Mouse (Mus musculus): ENCODE measurements at regions not wholly inside any gene's neighbourhood (a gene's known extent, or its start where the extent isn't known, plus 50 kb on each side); places are given as distances from the start of the nearest gene placed in this dataset.

- TF ChIP-seq POLR2A (IDR thresholded peaks at IDR 0.05; ENCODE audit: low read depth, low read length) (no peak), CTCF (IDR thresholded peaks at IDR 0.05; ENCODE audit: extremely low read depth, insufficient read depth, insufficient read length, insufficient replicate concordance) (no peak)
- H3K27me3 ChIP-seq (ENCODE audit: control insufficient read depth, insufficient read depth, low read length): no peaks in the 10 kb centered on the region
- H3K27ac ChIP-seq (ENCODE audit: insufficient read depth, low read length): no peak overlapping the region
- no peaks in the 10 kb centered on the region for H3K4me1 ChIP-seq (ENCODE audit: control insufficient read depth, insufficient read depth, insufficient read length)
- H3K4me3 ChIP-seq (ENCODE audit: extremely low read depth, insufficient read depth, insufficient read length): no peak overlapping the region
- DNase-seq (ENCODE audit: low read depth in 1 of 2, low spot score in 2 of 2): no peak
- H3K36me3 ChIP-seq (ENCODE audit: control insufficient read depth, insufficient read depth, low read length): no peaks in the 10 kb centered on the region
- whole genome bisulfite sequencing: 74% methylated on average over 10 of the region's 10 CpGs
Observed at GRCm38 (mm10) chr4:33706785-33707184, 217.6 kb upstream of the Cnr1 start.

- TF ChIP-seq POLR2A (IDR thresholded peaks at IDR 0.05; ENCODE audit: low read depth, low read length) (no peak), CTCF (IDR thresholded peaks at IDR 0.05; ENCODE audit: extremely low read depth, insufficient read depth, insufficient read length, insufficient replicate concordance) (no peak)
- Histone ChIP-seq H3K27me3 (ENCODE audit: control insufficient read depth, insufficient read depth, low read length) (no peaks in the 10 kb centered on the region), H3K36me3 (ENCODE audit: control insufficient read depth, insufficient read depth, low read length) (no peaks in the 10 kb centered on the region), H3K4me1 (ENCODE audit: control insufficient read depth, insufficient read depth, insufficient read length) (no peaks in the 10 kb centered on the region), H3K4me3 (ENCODE audit: extremely low read depth, insufficient read depth, insufficient read length) (no peak overlapping the region), H3K27ac (ENCODE audit: insufficient read depth, low read length) (no peak overlapping the region)
- DNase-seq (ENCODE audit: low read depth in 1 of 2, low spot score in 2 of 2): no peak
- WGBS: 40% methylated on average over 20 of the region's 20 CpGs
Observed at GRCm38 (mm10) chr4:33716475-33717117, 207.8 kb upstream of the Cnr1 start.

DNA sequence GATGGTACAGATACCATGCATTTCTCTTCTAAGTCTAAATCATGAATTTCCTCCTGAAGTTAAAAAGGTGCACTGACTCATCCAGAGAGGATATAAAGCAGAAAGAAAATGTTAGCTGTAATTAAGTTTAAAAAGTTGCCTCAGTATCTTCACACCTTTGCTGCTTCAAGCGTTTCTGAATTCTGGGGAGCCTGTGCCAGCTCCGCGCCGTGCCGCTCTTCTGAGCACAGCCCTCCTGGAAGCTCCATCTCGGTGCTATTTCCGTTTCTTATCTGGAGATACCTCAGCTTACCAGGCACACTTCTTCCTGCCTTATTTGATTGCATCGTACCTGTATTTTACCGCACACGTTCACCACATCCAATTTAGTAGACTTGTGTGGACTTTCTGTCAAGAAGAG, 203.4 kb upstream of the Cnr1 start:
- TF ChIP-seq POLR2A (IDR thresholded peaks at IDR 0.05; ENCODE audit: low read depth, low read length): no peak
- no peak for TF ChIP-seq CTCF (IDR thresholded peaks at IDR 0.05; ENCODE audit: extremely low read depth, insufficient read depth, insufficient read length, insufficient replicate concordance)
- no peak overlapping the region for H3K27ac ChIP-seq (ENCODE audit: insufficient read depth, low read length)
- no peak for DNase-seq (ENCODE audit: low read depth in 1 of 2, low spot score in 2 of 2)
- no peaks in the 10 kb centered on the region for H3K36me3 ChIP-seq (ENCODE audit: control insufficient read depth, insufficient read depth, low read length)
- H3K27me3 ChIP-seq (ENCODE audit: control insufficient read depth, insufficient read depth, low read length): no peaks in the 10 kb centered on the region
- no peak overlapping the region for H3K4me3 ChIP-seq (ENCODE audit: extremely low read depth, insufficient read depth, insufficient read length)
- H3K4me1 ChIP-seq (ENCODE audit: control insufficient read depth, insufficient read depth, insufficient read length): no peaks in the 10 kb centered on the region
- 73% methylated on average over 10 of the region's 10 CpGs for WGBS

- Histone ChIP-seq H3K36me3 (ENCODE audit: control insufficient read depth, insufficient read depth, low read length) (no peaks in the 10 kb centered on the region), H3K4me1 (ENCODE audit: control insufficient read depth, insufficient read depth, insufficient read length) (no peaks in the 10 kb centered on the region), H3K27me3 (ENCODE audit: control insufficient read depth, insufficient read depth, low read length) (no peaks in the 10 kb centered on the region), H3K27ac (ENCODE audit: insufficient read depth, low read length) (no peak overlapping the region), H3K4me3 (ENCODE audit: extremely low read depth, insufficient read depth, insufficient read length) (no peak overlapping the region)
- TF ChIP-seq POLR2A (IDR thresholded peaks at IDR 0.05; ENCODE audit: low read depth, low read length) (no peak), CTCF (IDR thresholded peaks at IDR 0.05; ENCODE audit: extremely low read depth, insufficient read depth, insufficient read length, insufficient replicate concordance) (no peak)
- DNase-seq (ENCODE audit: low read depth in 1 of 2, low spot score in 2 of 2): no peak
- WGBS: 88% methylated on average over 4 of the region's 4 CpGs
Observed at GRCm38 (mm10) chr4:33721971-33722370, 202.4 kb upstream of the Cnr1 start.

DNA sequence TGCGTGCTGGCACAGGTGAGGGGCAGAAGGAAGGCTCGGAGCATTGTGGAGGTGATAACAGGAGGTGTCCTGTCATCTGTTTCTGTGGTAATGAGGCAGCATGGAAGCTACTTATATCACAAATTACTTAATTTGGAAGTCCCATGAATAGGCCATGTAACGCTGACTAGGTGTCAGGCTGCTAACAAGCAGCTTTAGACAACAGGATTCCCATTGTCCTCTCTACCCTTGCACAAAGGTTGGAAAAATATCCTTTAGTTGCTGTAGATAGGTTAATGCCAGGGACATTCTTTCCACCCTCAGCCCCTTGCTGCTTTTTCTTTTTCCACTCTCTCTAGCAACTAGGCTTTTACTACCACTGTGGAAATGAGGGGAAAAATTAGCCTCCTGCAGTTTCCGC, 192.6 kb upstream of the Cnr1 start:
- 93% methylated on average over 4 of the region's 4 CpGs for WGBS
- Histone ChIP-seq H3K36me3 (ENCODE audit: control insufficient read depth, insufficient read depth, low read length) (no peaks in the 10 kb centered on the region), H3K27me3 (ENCODE audit: control insufficient read depth, insufficient read depth, low read length) (no peaks in the 10 kb centered on the region), H3K4me1 (ENCODE audit: control insufficient read depth, insufficient read depth, insufficient read length) (no peaks in the 10 kb centered on the region), H3K27ac (ENCODE audit: insufficient read depth, low read length) (no peak overlapping the region), H3K4me3 (ENCODE audit: extremely low read depth, insufficient read depth, insufficient read length) (no peak overlapping the region)
- TF ChIP-seq CTCF (IDR thresholded peaks at IDR 0.05; ENCODE audit: extremely low read depth, insufficient read depth, insufficient read length, insufficient replicate concordance) (no peak), POLR2A (IDR thresholded peaks at IDR 0.05; ENCODE audit: low read depth, low read length) (no peak)
- DNase-seq (ENCODE audit: low read depth in 1 of 2, low spot score in 2 of 2): no peak

- Histone ChIP-seq H3K27ac (ENCODE audit: insufficient read depth, low read length) (no peak overlapping the region), H3K4me3 (ENCODE audit: extremely low read depth, insufficient read depth, insufficient read length) (no peak overlapping the region), H3K36me3 (ENCODE audit: control insufficient read depth, insufficient read depth, low read length) (no peaks in the 10 kb centered on the region), H3K4me1 (ENCODE audit: control insufficient read depth, insufficient read depth, insufficient read length) (no peaks in the 10 kb centered on the region), H3K27me3 (ENCODE audit: control insufficient read depth, insufficient read depth, low read length) (no peaks in the 10 kb centered on the region)
- WGBS: 86% methylated on average over 8 of the region's 8 CpGs
- DNase-seq (ENCODE audit: low read depth in 1 of 2, low spot score in 2 of 2): no peak
- TF ChIP-seq POLR2A (IDR thresholded peaks at IDR 0.05; ENCODE audit: low read depth, low read length) (no peak), CTCF (IDR thresholded peaks at IDR 0.05; ENCODE audit: extremely low read depth, insufficient read depth, insufficient read length, insufficient replicate concordance) (no peak)
Observed at GRCm38 (mm10) chr4:33734923-33735322, 189.5 kb upstream of the Cnr1 start.

GRCm38 (mm10) chr4:33735442-33735966, 188.9 kb upstream of the Cnr1 start:
- no peak for TF ChIP-seq CTCF (IDR thresholded peaks at IDR 0.05; ENCODE audit: extremely low read depth, insufficient read depth, insufficient read length, insufficient replicate concordance)
- no peak for TF ChIP-seq POLR2A (IDR thresholded peaks at IDR 0.05; ENCODE audit: low read depth, low read length)
- no peaks in the 10 kb centered on the region for H3K27me3 ChIP-seq (ENCODE audit: control insufficient read depth, insufficient read depth, low read length)
- H3K36me3 ChIP-seq (ENCODE audit: control insufficient read depth, insufficient read depth, low read length): no peaks in the 10 kb centered on the region
- 0 out of 2 replicates have a peak overlapping the region, but pooled peaks have one; percentile 14 for H3K27ac ChIP-seq (ENCODE audit: insufficient read depth, low read length)
- H3K4me1 ChIP-seq (ENCODE audit: control insufficient read depth, insufficient read depth, insufficient read length): no peaks in the 10 kb centered on the region
- no peak for DNase-seq (ENCODE audit: low read depth in 1 of 2, low spot score in 2 of 2)
- WGBS: 84% methylated on average over 3 of the region's 3 CpGs
- H3K4me3 ChIP-seq (ENCODE audit: extremely low read depth, insufficient read depth, insufficient read length): no peak overlapping the region

All from spleen, adult 2 months (tissue).